Mouse (Mus musculus): ENCODE data around the gene Kcnk15. TPM values are rescaled to one million over a fixed set of nuclear protein-coding genes. Genes with fewer than 3 reads are reported as not detected.

Kcnk15 gene
- total RNA-seq (2021), result not detected

- intact Hi-C loops (cut with DNase I), result no loop called here
- DNase-seq, result no peak
Observed at GRCm38 (mm10) chr2:163853461-163853901, at the start of gene Kcnk15. Gene Kcnk15 (plus strand): TSS chr2:163853651.

- no peak for DNase-seq
- intact Hi-C loops (cut with DNase I), result no loop called here
Observed at GRCm38 (mm10) chr2:163803838-163804237, 49.6 kb upstream of the Kcnk15 start.

- no peak for DNase-seq
- intact Hi-C loops (cut with DNase I), result no loop called here
Observed at GRCm38 (mm10) chr2:163809166-163809565, 44.3 kb upstream of the Kcnk15 start.

- intact Hi-C loops (cut with DNase I), result no loop called here
- no peak for DNase-seq
Observed at GRCm38 (mm10) chr2:163809704-163810103, 43.7 kb upstream of the Kcnk15 start.

- no peak for DNase-seq
- intact Hi-C loops (cut with DNase I), result no loop called here
Observed at GRCm38 (mm10) chr2:163813077-163813476, 40.4 kb upstream of the Kcnk15 start.

GRCm38 (mm10) chr2:163814739-163815465 lies 38.5 kb upstream of the Kcnk15 start:
- intact Hi-C loops (cut with DNase I), result no loop called here
- DNase-seq, result no peak

GRCm38 (mm10) chr2:163820607-163821006 lies 32.8 kb upstream of the Kcnk15 start, which contains the start of gene Ccn5:
Gene Ccn5 (plus strand): TSS chr2:163820861.
- DNase-seq, result peak; percentile 89
- intact Hi-C loops (cut with DNase I), result loop anchor here (5.0 kb wide), 2 partner anchors 83 to 218 kb away; partner anchors contain the start of gene Ttpal

GRCm38 (mm10) chr2:163823248-163823647 lies 30.2 kb upstream of the Kcnk15 start:
- intact Hi-C loops (cut with DNase I), result loop anchor here (1.0 to 5.0 kb wide), 3 partner anchors 86 to 288 kb away; partner anchors contain the start of gene Ttpal
- peak; percentile 57 to 81 for DNase-seq

- DNase-seq, result peak; percentile 32 to 41
- intact Hi-C loops (cut with DNase I), result loop anchor here (1.0 to 5.0 kb wide), 3 partner anchors 86 to 288 kb away; partner anchors contain the start of gene Ttpal
Observed at GRCm38 (mm10) chr2:163823771-163824170, 29.7 kb upstream of the Kcnk15 start.

- no peak for DNase-seq
- intact Hi-C loops (cut with DNase I), result no loop called here
Observed at GRCm38 (mm10) chr2:163825861-163826260, 27.6 kb upstream of the Kcnk15 start.

- intact Hi-C loops (cut with DNase I), result no loop called here
- peak; percentile 19 to 30 for DNase-seq
Observed at GRCm38 (mm10) chr2:163826494-163826893, 27.0 kb upstream of the Kcnk15 start.

GRCm38 (mm10) chr2:163831163-163831562 lies 22.3 kb upstream of the Kcnk15 start:
- intact Hi-C loops (cut with DNase I), result loop anchor here (10.0 kb wide), 1 partner anchor 46 kb away; no protein-coding TSS in a partner anchor
- DNase-seq, result no peak

GRCm38 (mm10) chr2:163838043-163838442 lies 15.4 kb upstream of the Kcnk15 start:
- peak; percentile 88 to 92 for DNase-seq
- intact Hi-C loops (cut with DNase I), result loop anchor here (5.0 to 10.0 kb wide), 2 partner anchors 53 to 236 kb away; partner anchors contain the start of gene Ttpal

- DNase-seq, result peak; percentile 85 to 88
- intact Hi-C loops (cut with DNase I), result loop anchor here (5.0 to 10.0 kb wide), 2 partner anchors 55 to 237 kb away; partner anchors contain the start of gene Ttpal
Observed at GRCm38 (mm10) chr2:163839519-163839918, 13.9 kb upstream of the Kcnk15 start.

- no peak for DNase-seq
- intact Hi-C loops (cut with DNase I), result no loop called here
Observed at GRCm38 (mm10) chr2:163842043-163842442, 11.4 kb upstream of the Kcnk15 start.

- DNase-seq, result no peak
- intact Hi-C loops (cut with DNase I), result no loop called here
Observed at GRCm38 (mm10) chr2:163857233-163857632, 3.8 kb downstream of the Kcnk15 start.

- peak; percentile 12 to 51 for DNase-seq
Observed at GRCm38 (mm10) chr2:163858254-163858947, 5.0 kb downstream of the Kcnk15 start.

GRCm38 (mm10) chr2:163865311-163865710 lies 11.9 kb downstream of the Kcnk15 start:
- no peak for DNase-seq
- intact Hi-C loops (cut with DNase I), result no loop called here

More at GRCm38 (mm10) chr2:163858254-163858947, 5.0 kb downstream of the Kcnk15 start:
- intact Hi-C loops (cut with DNase I), result loop anchor here (1.0 kb wide), 2 partner anchors 93 to 111 kb away; no protein-coding TSS in a partner anchor

- intact Hi-C loops (cut with DNase I), result no loop called here
- DNase-seq, result no peak
Observed at GRCm38 (mm10) chr2:163866061-163866460, 12.6 kb downstream of the Kcnk15 start.

- intact Hi-C loops (cut with DNase I), result no loop called here
- DNase-seq, result no peak
Observed at GRCm38 (mm10) chr2:163869783-163870182, 16.3 kb downstream of the Kcnk15 start.

GRCm38 (mm10) chr2:163871266-163871665 lies 17.8 kb downstream of the Kcnk15 start:
- intact Hi-C loops (cut with DNase I), result no loop called here
- no peak for DNase-seq
